Mouse (Mus musculus) left cerebral cortex, adult 8-10 months (tissue): ENCODE measurements around the gene Ctsh. TPM values are rescaled to one million over a fixed set of nuclear protein-coding genes. Genes with fewer than 3 reads are reported as not detected.

Experiments
- DNase-seq, 2 experiments: peaks; one replicate each; pipeline ENCODE4 v3.0.0; 2022; ENCODE audit warnings: low spot score in 2 of 2
- total RNA-seq, 4 experiments: library from RNA; stranded (reverse); gene quantifications; 2 replicates each; pipeline ENCODE4 v1.2.4; 2022

Ctsh gene
- total RNA-seq, 4 experiments from 2014 or later, result 16.2 to 42.2 (median 32.4) TPM

DNA sequence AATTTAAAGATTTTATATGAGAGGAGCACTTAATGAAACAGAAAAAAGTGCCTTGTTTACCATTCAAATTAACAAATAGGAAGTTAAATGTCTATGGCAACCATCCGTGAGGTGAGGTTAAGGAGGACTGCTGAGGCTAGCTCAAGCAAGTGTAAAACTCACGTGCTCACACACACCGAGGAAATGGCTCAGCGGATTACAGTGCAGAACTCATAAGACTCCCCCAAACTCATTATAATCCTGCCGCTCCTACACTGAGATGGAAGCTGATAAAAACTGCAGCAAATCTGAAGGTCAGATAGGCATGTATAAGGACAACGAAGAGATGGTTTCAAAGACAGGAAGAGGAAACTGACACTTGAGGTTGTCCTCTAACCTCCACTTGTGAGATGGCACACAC, 55.4 kb downstream of the Ctsh start:
- no peak for DNase-seq

DNA sequence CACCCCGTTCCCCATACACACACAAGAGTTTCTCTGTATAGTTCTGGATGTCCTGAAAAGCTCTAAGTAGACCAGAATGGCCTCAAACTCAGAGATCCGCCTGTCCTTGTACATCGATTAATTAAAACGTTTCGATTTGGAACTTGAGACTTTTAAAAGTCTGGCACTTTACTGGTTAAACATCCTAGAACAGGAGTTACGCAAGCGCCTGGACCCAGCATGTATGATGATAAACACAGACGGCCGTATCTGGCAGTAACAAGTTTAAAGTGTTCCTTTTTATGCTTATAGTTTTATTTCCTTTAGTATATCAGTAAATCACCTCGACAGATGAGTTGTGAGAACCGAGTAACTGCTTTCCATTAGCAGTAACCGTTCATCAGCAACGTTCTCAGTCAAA, 59.2 kb downstream of the Ctsh start:
- no peak for DNase-seq

DNA sequence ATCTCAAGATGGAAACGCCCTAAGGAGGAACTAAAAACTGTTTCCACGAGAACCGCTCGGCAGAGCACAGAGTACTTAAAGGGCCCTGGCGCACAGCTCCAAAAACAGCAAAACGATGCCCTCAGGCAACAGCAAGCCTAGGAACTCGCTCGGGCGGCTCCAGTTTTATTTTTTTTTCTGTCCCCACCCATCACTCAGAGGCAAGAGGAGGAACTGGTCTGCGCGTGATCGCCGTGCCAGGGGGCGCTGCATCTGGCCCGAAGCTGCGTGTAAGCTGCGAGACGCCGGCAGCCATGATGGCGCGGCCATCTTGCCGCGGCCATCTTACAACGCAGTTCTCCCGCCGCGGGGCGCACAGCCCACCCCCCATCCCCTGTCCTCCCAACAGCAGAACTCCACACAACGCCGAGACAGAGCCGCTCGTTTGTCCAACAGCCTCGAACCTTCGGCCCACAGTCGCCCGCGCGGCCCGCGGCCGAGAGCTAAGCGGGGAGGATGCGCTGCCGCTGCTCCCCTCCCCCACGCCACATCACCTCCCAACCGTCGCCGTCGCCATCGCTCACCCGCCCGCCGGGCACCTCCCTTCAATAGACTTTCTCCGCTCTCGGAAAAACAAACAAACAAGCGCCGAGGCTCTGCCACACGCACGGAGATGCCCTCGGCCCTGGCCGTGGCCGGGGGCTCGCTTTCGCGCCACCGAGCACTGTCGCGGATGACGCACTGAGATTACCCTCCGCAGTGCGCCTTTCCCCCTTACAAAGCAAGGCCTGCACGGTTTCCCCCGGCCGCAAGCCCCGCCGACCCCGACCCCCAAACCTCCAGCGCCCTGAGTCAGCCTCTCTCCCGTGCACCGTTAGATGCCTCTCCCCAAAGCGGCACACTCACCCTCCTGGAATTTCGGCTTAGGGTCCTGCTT, 60.0 kb downstream of the Ctsh start:
- peak; percentile 86 to 89 for DNase-seq

DNA sequence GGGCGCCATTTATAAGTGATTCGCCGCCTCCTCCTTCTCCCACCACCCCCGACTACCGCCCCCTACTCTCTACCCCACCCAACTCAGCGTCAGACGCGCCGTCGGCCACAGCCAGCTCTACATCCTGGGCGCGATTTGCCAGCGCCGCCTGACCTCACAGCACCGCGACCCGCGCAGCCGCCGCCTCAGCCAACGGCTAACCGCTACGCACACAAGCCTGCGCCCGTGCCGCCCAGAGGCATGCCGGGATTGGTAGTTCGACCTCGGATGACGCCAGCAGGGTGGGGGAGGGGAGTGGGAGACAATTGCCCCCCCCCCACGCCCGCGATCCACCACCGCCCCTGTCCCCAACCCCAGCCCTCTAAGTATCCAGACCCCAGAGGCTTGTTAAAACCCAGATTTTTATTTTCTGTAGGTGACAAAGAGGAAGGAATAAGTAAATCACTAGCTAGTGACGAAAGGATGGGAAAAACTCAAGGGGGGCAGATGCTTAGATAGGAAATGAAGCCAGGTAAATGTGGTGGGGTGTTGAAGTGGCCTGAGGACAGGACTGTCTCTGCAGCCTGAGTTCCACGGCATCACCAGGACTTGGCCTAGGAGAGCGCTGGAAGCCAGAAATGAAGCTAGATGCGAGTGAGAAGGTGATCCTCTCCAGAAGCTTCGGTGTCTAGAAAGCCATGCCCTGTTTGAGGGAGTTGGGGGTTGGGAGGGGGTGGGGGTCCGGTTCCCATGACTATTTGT, 60.8 kb downstream of the Ctsh start, which contains the start of gene Morf4l1:
Gene Morf4l1 (minus strand): TSS at position 208 of the 741 bp plus-strand sequence.
- peak; percentile 93 to 99 for DNase-seq

DNA sequence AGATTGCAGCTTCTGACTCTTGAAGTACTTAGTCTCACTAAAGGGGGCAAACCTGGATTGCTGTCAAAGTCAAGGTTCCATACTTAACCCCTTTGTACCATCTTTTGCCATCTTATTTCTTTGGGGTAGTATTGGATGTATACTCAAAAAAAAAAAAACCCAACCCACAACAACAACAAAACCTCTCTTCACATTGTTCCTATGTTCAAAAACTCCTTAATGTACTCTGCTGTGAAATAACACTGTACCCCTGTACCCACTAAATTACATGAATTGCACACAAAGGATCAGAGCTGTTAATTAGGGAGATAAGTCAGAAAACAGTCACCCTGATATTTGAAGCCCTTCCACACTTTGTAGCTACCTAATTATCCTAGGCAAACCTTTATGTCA, 61.4 kb downstream of the Ctsh start:
- DNase-seq, result no peak

DNA sequence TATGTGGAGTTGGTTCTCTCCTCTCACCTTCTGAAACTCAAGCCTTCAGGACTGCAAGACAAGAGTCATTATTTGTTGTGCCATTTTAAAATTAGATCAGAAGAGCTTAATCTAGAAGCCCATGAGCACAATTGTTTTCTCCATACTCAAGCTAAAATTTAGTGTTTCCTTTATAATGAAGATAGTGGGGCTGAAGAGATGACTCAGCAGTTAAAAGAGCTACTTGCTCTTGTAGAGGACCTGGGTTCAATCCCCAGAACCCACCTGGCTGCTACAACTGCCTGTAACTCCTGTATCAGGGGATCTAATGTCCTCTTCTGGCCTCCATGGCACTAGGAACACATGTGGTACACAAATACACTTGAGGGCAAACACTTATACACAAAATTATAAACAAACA, 63.3 kb downstream of the Ctsh start:
- DNase-seq, result no peak

DNA sequence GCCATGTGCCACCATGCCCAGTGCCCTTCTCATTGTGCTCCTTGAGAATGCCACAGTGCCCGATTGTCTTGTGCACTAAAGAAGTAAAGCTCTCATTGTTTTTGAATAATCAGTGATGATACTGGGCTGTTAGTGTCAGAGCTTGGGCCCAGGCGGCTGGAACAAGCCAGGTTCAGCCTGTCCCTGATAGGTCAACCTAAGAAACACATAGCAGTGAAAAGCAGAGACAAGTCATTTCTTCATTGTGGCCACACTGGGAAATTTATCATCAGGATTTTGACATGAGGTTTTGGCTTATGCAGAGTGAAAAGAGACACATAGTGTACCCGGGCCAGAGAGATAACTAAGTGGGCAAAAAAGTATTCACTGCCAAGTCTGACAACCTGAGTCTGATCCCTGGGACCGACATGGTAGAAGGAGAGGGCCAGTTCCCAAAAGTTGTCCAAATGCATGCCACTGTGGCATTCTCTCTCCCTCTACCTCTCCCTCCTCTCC, 68.3 kb downstream of the Ctsh start:
- DNase-seq, result no peak

DNA sequence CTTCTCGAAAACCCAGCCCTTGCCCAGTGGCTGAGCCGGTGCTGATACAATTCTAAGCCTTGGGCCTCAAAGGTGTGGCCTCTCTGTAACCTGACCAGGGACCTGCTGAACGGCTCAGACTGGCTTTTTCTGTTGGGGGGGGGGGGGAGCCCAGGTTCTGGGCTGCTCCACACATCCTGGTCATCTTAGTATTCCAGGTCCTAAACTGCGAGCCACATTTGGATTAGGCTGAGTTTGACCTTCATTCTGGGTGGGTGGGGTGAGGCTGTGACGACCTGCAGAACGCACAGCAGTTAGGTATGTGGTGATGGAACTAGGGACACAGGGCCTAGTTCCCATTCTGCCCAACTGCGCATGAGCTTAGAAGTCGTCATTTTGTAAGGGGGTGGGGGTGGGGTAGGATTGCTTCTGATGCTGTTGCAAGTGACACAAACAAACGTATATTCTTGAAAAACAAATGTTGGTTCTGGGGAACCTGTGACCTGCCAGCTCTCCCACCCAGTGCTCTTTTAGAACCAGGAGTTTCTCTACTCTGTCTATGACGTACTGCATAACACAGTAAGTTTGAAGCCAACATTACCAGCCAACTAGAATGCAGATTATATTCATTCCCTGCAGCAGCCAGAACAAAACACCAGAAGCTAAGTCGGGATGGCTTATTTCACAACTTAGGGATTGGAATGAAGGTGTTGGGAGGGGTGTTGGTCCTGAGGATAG, 70.4 kb downstream of the Ctsh start:
- DNase-seq, result no peak

DNA sequence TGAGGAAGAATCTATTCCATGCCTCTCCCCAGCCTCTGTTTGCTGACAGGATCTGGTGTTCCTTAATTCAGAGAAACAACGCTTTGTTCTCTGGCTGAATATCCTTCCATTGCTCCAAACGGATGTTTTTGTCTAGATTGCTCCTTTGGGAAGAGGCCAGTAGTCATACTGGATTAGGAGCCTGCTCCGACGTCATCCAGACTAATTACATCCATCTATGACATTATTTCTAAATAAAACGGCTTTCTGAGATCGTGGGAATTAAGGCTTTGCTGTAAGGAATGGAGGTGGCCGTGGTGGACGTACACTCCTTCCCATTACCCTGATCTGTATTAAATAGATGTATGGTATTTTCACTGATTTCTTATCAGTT, 70.9 kb downstream of the Ctsh start:
- DNase-seq, result no peak

Other genes with a start within 250 kb of the Ctsh start
- gene Rasgrf1, start 144.2 kb upstream of the Ctsh start, total RNA-seq, result 100 to 1,000 TPM; 274 to 308 (median 296) TPM
- gene Morf4l1, start 60.6 kb downstream of the Ctsh start, total RNA-seq, result 100 to 1,000 TPM; 436 to 462 (median 449) TPM
- gene Adamts7, start 108.9 kb downstream of the Ctsh start, total RNA-seq, result under 1 TPM; 0.09 to 0.46 (median 0.31) TPM
- gene Tbc1d2b, start 216.7 kb downstream of the Ctsh start, total RNA-seq, result 10 to 100 TPM; 14.6 to 15.6 (median 15.3) TPM